Mouse (Mus musculus) hindbrain, embryonic 12.5 days (tissue): Measurements from ENCODE around the gene Zfr2. TPM values are rescaled to one million over a fixed set of nuclear protein-coding genes. Genes with fewer than 3 reads are reported as not detected.

Experiments
- ATAC-seq: fragments of 200-750 bp; cut with Nextera tagmentation; 2 replicates; pipeline ENCODE4 v1.8.0; 2017; ENCODE audit warnings: moderate TSS enrichment; ENCODE audit not compliant: low FRiP score
- H3K27ac ChIP-seq: fragments of 300-500 bp; sonication (generic); 2 replicates; pipeline ENCODE4 v1.5.1; 2016; ENCODE audit warnings: mild to moderate bottlenecking
- H3K27me3 ChIP-seq: fragments of 300-500 bp; sonication (generic); 2 replicates; pipeline ENCODE4 v1.6.1; 2016; ENCODE audit warnings: mild to moderate bottlenecking
- H3K36me3 ChIP-seq: fragments of 300-500 bp; sonication (generic); 2 replicates; pipeline ENCODE4 v1.6.1; 2016; ENCODE audit warnings: mild to moderate bottlenecking
- H3K4me1 ChIP-seq: fragments of 300-500 bp; sonication (generic); 2 replicates; pipeline ENCODE4 v1.6.1; 2016
- H3K4me2 ChIP-seq: fragments of 300-500 bp; sonication (generic); replicated peaks from 2 replicates; pipeline ENCODE4 v1.6.1; 2016; ENCODE audit warnings: mild to moderate bottlenecking
- H3K4me3 ChIP-seq: fragments of 300-500 bp; sonication (generic); 2 replicates; pipeline ENCODE4 v1.5.1; 2016; ENCODE audit warnings: mild to moderate bottlenecking
- H3K9ac ChIP-seq: fragments of 300-500 bp; sonication (generic); 2 replicates; pipeline ENCODE4 v1.6.1; 2016; ENCODE audit warnings: mild to moderate bottlenecking, moderate library complexity
- H3K9me3 ChIP-seq: fragments of 300-500 bp; sonication (generic); replicated peaks from 2 replicates; pipeline ENCODE4 v1.6.1; 2016; ENCODE audit warnings: mild to moderate bottlenecking
- WGBS: fragments of 180-500 bp; shearing (Covaris S2); methylation state at CpG from one replicate; pipeline ENCODE4 v1.1.7; 2016; 5-methylcytosine and 5-hydroxymethylcytosine counted together
- polyA plus RNA-seq: library from polyadenylated mRNA; unstranded; fragments of >200 nt; fragmentation: Nextera tagmentation; extraction: Ambion mirVana; gene quantifications from 2 replicates; pipeline ENCODE4 v1.2.1, GENCODE M21; 2016

Gene Zfr2
- polyA plus RNA-seq, 1 experiment from 2014 or later, result 15.6 TPM

GRCm38 (mm10) chr10:81236471-81237268 lies 3.7 kb downstream of the Zfr2 start:
- Histone ChIP-seq H3K4me3 (no peak overlapping the region), H3K9me3 (no peaks in the 10 kb centered on the region), H3K4me1 (peaks cover 26% of the 10 kb centered on the region), H3K36me3 (no peaks in the 10 kb centered on the region), H3K27me3 (peaks cover 41% of the 10 kb centered on the region), H3K27ac (no peak overlapping the region), H3K9ac (0 out of 2 replicates have a peak overlapping the region, but pooled peaks have one; percentile 23), H3K4me2 (no peak overlapping the region)
- no peak for ATAC-seq
- WGBS, result 86% methylated on average over 12 of the region's 12 CpGs

DNA sequence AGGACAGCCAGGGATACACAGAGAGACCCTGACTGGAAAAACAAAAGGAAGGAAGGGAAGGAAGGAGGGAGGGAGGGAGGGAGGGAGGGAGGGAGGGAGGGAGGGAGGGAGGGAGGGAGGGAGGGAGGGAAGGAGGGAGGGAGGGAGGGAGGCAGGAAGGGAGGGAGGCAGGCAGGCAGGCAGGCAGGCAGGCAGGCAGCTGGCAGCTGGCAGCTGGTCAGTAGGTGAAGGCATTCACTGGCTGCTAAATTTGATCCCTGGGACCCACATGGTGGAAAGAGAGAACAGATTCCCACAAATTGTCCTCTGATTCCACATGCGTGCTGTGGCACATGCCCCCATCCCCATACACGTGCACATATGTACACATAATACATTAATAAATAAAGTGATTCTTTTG lies 5.7 kb downstream of the Zfr2 start:
- 75% methylated on average over 2 of the region's 2 CpGs for WGBS
- Histone ChIP-seq H3K9ac (no peak overlapping the region), H3K9me3 (no peaks in the 10 kb centered on the region), H3K27me3 (peaks cover 59% of the 10 kb centered on the region), H3K4me2 (no peak overlapping the region), H3K4me3 (no peak overlapping the region), H3K36me3 (peaks cover 3% of the 10 kb centered on the region; the same call in 1 of the 2 replicates), H3K27ac (no peak overlapping the region), H3K4me1 (peaks cover 22% of the 10 kb centered on the region)
- ATAC-seq, result no peak

- H3K27me3 ChIP-seq, result peaks cover 68% of the 10 kb centered on the region
- no peak for ATAC-seq
- H3K27ac ChIP-seq, result no peak overlapping the region
- H3K4me3 ChIP-seq, result no peak overlapping the region
- H3K36me3 ChIP-seq, result peaks cover 3% of the 10 kb centered on the region; the same call in 1 of the 2 replicates
- 25% methylated on average over 13 of the region's 13 CpGs for WGBS
- peaks cover 19% of the 10 kb centered on the region for H3K4me1 ChIP-seq
- H3K9ac ChIP-seq, result no peak overlapping the region
- no peak overlapping the region for H3K4me2 ChIP-seq
- no peaks in the 10 kb centered on the region for H3K9me3 ChIP-seq
Observed at GRCm38 (mm10) chr10:81240876-81241275, 7.9 kb downstream of the Zfr2 start.

- no peaks in the 10 kb centered on the region for H3K9me3 ChIP-seq
- peaks cover 3% of the 10 kb centered on the region; the same call in 1 of the 2 replicates for H3K36me3 ChIP-seq
- H3K9ac ChIP-seq, result no peak overlapping the region
- peaks cover 73% of the 10 kb centered on the region for H3K27me3 ChIP-seq
- WGBS, result 87% methylated on average over 16 of the region's 16 CpGs
- no peak for ATAC-seq
- H3K4me3 ChIP-seq, result no peak overlapping the region
- no peak overlapping the region for H3K27ac ChIP-seq
- H3K4me1 ChIP-seq, result peaks cover 14% of the 10 kb centered on the region
- H3K4me2 ChIP-seq, result no peak overlapping the region
Observed at GRCm38 (mm10) chr10:81242021-81242420, 9.1 kb downstream of the Zfr2 start.

DNA sequence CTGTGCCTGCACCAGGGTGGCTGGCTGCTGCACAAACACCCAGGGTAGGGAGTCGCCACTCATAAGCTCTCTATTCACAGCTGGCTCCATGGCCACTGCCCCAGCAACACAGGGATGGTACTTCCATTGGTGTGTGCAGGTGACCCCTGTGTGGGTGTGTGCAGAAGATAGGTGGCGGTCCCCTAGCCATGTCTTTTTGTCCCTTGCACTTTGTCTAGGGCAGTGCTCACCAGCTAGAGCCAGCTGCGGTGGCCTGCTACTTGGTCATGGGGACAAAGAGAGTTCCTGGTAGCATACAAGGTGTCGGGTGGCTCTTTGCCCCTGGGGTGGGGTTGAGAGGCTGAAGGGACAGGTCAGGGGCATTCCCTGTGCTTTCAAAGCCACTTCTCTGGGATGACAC lies 11.2 kb downstream of the Zfr2 start:
- H3K4me1 ChIP-seq, result peaks cover 11% of the 10 kb centered on the region
- no peaks in the 10 kb centered on the region for H3K9me3 ChIP-seq
- H3K4me2 ChIP-seq, result peak overlapping the region; percentile 26; the same call in 1 of the 2 replicates
- no peak overlapping the region for H3K27ac ChIP-seq
- no peak; the same call in 1 of the 2 replicates for ATAC-seq
- H3K27me3 ChIP-seq, result peaks cover 64% of the 10 kb centered on the region
- 77% methylated on average over 4 of the region's 4 CpGs for WGBS
- no peak overlapping the region for H3K4me3 ChIP-seq
- no peak overlapping the region for H3K9ac ChIP-seq
- peaks cover 8% of the 10 kb centered on the region; the same call in 1 of the 2 replicates for H3K36me3 ChIP-seq

DNA sequence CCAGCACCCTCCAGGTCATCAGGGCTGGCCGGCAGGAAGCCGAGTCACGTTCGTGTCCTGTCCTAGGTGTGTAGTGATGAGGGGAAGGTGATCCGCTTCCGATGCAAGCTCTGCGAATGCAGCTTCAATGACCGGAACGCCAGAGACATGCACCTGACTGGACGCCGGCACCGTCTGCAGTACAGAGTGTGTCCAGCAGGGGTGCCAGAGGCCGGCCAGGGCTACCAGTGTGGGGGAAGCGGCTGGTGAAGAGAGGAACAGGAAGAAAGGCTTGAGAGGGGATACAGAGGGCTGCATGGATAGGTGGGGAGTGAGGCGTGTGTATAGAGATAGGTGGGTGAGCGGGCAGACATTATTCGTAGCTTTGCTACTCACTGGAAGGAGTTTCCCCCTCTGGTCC lies 11.6 kb downstream of the Zfr2 start:
- H3K27me3 ChIP-seq, result peaks cover 63% of the 10 kb centered on the region
- 12% methylated on average over 17 of the region's 17 CpGs for whole genome bisulfite sequencing
- no peak overlapping the region for H3K9ac ChIP-seq

DNA sequence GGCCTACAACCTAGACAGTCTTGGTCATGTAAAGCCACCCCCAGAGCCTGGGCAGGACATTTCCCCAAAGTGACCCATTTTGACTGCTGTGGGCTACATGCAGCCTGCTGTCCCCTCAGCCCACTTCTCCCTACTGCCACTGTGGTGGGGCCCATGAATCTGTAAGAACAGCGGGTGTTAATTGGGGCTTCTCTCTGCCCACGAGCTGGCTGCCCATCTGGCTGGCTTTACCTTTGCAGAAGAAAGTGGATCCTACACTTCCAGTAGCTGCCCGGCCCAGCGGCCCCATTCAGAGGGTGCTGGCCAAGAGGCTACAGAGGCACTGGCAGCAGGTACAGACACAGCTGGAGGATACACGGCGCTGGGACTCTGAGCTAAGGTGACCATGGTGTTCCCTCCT lies 12.2 kb downstream of the Zfr2 start:
- no peaks in the 10 kb centered on the region for H3K9me3 ChIP-seq
- H3K9ac ChIP-seq, result no peak overlapping the region
- H3K27ac ChIP-seq, result no peak overlapping the region
- WGBS, result 84% methylated on average over 6 of the region's 6 CpGs
- peaks cover 1% of the 10 kb centered on the region for H3K4me1 ChIP-seq
- peaks cover 63% of the 10 kb centered on the region for H3K27me3 ChIP-seq
- peaks cover 11% of the 10 kb centered on the region; the same call in 1 of the 2 replicates for H3K36me3 ChIP-seq
- H3K4me3 ChIP-seq, result no peak overlapping the region
- no peak for ATAC-seq
- no peak overlapping the region for H3K4me2 ChIP-seq

More for the DNA sequence above, 11.6 kb downstream of the Zfr2 start:
- Histone ChIP-seq H3K4me2 (peak overlapping the region; percentile 26; the same call in 1 of the 2 replicates), H3K27ac (no peak overlapping the region), H3K4me1 (peaks cover 7% of the 10 kb centered on the region), H3K4me3 (no peak overlapping the region), H3K9me3 (no peaks in the 10 kb centered on the region), H3K36me3 (peaks cover 8% of the 10 kb centered on the region; the same call in 1 of the 2 replicates)
- peak; percentile 65 for ATAC-seq

- ATAC-seq, result no peak
- H3K9me3 ChIP-seq, result no peaks in the 10 kb centered on the region
- no peak overlapping the region for H3K9ac ChIP-seq
- H3K4me3 ChIP-seq, result no peak overlapping the region
- peaks cover 64% of the 10 kb centered on the region for H3K27me3 ChIP-seq
- 86% methylated on average over 2 of the region's 2 CpGs for WGBS
- peaks cover 10% of the 10 kb centered on the region for H3K4me1 ChIP-seq
- H3K4me2 ChIP-seq, result no peak overlapping the region
- H3K36me3 ChIP-seq, result peaks cover 8% of the 10 kb centered on the region; the same call in 1 of the 2 replicates
- H3K27ac ChIP-seq, result no peak overlapping the region
Observed at GRCm38 (mm10) chr10:81247804-81248203, 14.8 kb downstream of the Zfr2 start.

DNA sequence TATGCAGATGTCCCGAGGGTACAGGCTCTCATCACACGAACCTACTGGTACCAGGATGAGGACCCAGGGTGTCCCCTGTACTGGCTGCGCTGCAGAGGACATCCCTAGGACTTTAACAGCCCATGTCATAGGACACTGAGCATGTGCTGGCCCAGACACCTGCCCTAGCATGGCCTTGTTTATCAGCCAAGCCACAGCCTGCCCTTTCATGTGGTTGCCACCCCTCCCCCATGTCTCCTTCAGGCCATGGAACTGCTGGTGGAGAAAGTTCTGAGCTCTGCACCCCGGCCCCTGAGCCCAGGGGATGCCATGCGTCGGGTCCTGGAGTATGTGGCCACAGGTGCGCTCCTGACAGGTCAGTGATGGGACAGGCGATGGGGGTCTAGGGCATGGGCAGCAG lies 16.5 kb downstream of the Zfr2 start:
- WGBS, result 83% methylated on average over 8 of the region's 8 CpGs

GRCm38 (mm10) chr10:81252424-81253419 lies 19.8 kb downstream of the Zfr2 start, which contains the start of gene Matk:
Gene Matk, plus strand, starts transcription at chr10:81252935.
- Histone ChIP-seq H3K27ac (peak within 1 kb of the TSS; percentile 31; the same call in 1 of the 2 replicates), H3K9ac (no peak within 1 kb of the TSS), H3K4me2 (peak within 1 kb of the TSS; percentile 49), H3K36me3 (0 out of 2 replicates have a peak, but pooled peaks cover 8% of the 10 kb centered on the region), H3K9me3 (no peaks in the 10 kb centered on the region), H3K4me3 (peak within 1 kb of the TSS; percentile 25), H3K4me1 (peaks cover 22% of the 10 kb centered on the region), H3K27me3 (peaks cover 76% of the 10 kb centered on the region)
- ATAC-seq, result peak; percentile 62
- 8% methylated on average over 44 of the region's 44 CpGs for WGBS

More for the DNA sequence above, 16.5 kb downstream of the Zfr2 start:
- Histone ChIP-seq H3K27me3 (peaks cover 65% of the 10 kb centered on the region), H3K4me1 (peaks cover 14% of the 10 kb centered on the region), H3K27ac (no peak overlapping the region), H3K4me2 (no peak overlapping the region), H3K4me3 (no peak overlapping the region), H3K9ac (no peak overlapping the region), H3K36me3 (0 out of 2 replicates have a peak, but pooled peaks cover 8% of the 10 kb centered on the region), H3K9me3 (no peaks in the 10 kb centered on the region)
- no peak for ATAC-seq

DNA sequence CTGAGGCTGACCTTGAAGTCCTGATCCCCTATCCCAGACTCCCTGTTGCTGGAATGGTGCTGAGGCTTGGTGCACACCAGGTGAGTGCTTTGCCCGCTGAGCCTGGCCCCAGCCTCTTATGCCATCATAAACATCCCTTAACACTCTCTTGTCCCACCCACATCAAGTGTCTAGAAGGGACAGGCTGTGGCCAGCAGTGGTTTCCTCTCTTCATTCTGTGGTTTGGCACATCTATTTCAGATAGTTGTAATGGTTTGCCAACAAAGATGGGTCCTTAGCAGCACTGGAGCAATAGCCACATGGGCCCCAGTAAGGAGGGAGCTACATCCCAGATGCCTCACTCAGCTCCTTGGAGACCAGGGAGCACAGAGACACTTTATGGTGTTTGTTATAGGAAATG lies 21.9 kb downstream of the Zfr2 start:
- Histone ChIP-seq H3K4me3 (no peak overlapping the region), H3K27me3 (peaks cover 91% of the 10 kb centered on the region), H3K4me1 (peaks cover 32% of the 10 kb centered on the region), H3K36me3 (0 out of 2 replicates have a peak, but pooled peaks cover 1% of the 10 kb centered on the region), H3K4me2 (no peak overlapping the region), H3K9ac (no peak overlapping the region), H3K9me3 (no peaks in the 10 kb centered on the region), H3K27ac (no peak overlapping the region)
- ATAC-seq, result no peak
- WGBS, result 65% methylated on average over 1 of the region's 1 CpGs
